Mouse (Mus musculus): Measurements from ENCODE around the gene Abcc10. TPM values are rescaled to one million over a fixed set of nuclear protein-coding genes. Genes with fewer than 3 reads are reported as not detected.

The Abcc10 gene
- polyA plus RNA-seq, 1 experiment from 2014 or later: 6.7 TPM

GRCm38 (mm10) chr17:46285407-46285806, 42.7 kb downstream of the Abcc10 start:
- Histone ChIP-seq H3K4me3 (replicated peaks) (no peak overlapping the region), H3K27me3 (no peaks in the 10 kb centered on the region), H3K4me1 (peaks cover 42% of the 10 kb centered on the region), H3K36me3 (peaks cover 5% of the 10 kb centered on the region), H3K27ac (replicated peaks) (no peak overlapping the region), H3K4me2 (replicated peaks) (no peak overlapping the region), H3K9ac (no peak overlapping the region), H3K9me3 (replicated peaks) (no peaks in the 10 kb centered on the region)
- WGBS: 56% methylated on average over 6 of the region's 6 CpGs
- no peak for ATAC-seq (ENCODE audit: insufficient number of reproducible peaks, low FRiP score, low TSS enrichment, low read depth)

GRCm38 (mm10) chr17:46284653-46285052, 43.5 kb downstream of the Abcc10 start:
- no peak for ATAC-seq (ENCODE audit: insufficient number of reproducible peaks, low FRiP score, low TSS enrichment, low read depth)
- peaks cover 8% of the 10 kb centered on the region for H3K36me3 ChIP-seq
- no peak overlapping the region for H3K4me2 ChIP-seq (replicated peaks)
- H3K4me1 ChIP-seq: peaks cover 44% of the 10 kb centered on the region
- no peaks in the 10 kb centered on the region for H3K27me3 ChIP-seq
- no peak overlapping the region for H3K4me3 ChIP-seq (replicated peaks)
- H3K27ac ChIP-seq (replicated peaks): no peak overlapping the region
- H3K9ac ChIP-seq: no peak overlapping the region
- WGBS: 57% methylated on average over 7 of the region's 7 CpGs
- H3K9me3 ChIP-seq (replicated peaks): no peaks in the 10 kb centered on the region

GRCm38 (mm10) chr17:46283911-46284310, 44.2 kb downstream of the Abcc10 start:
- Histone ChIP-seq H3K9ac (no peak overlapping the region), H3K9me3 (replicated peaks) (no peaks in the 10 kb centered on the region), H3K4me2 (replicated peaks) (no peak overlapping the region), H3K4me3 (replicated peaks) (no peak overlapping the region), H3K27me3 (no peaks in the 10 kb centered on the region), H3K4me1 (peaks cover 47% of the 10 kb centered on the region), H3K36me3 (peaks cover 15% of the 10 kb centered on the region), H3K27ac (replicated peaks) (no peak overlapping the region)
- ATAC-seq (ENCODE audit: insufficient number of reproducible peaks, low FRiP score, low TSS enrichment, low read depth): no peak
- WGBS: 78% methylated on average over 8 of the region's 8 CpGs

- H3K4me1 ChIP-seq: peaks cover 52% of the 10 kb centered on the region
- H3K27me3 ChIP-seq: no peaks in the 10 kb centered on the region
- H3K9ac ChIP-seq: no peak overlapping the region
- WGBS: 20% methylated on average over 9 of the region's 9 CpGs
- H3K4me3 ChIP-seq (replicated peaks): peak overlapping the region; percentile 69
- no peaks in the 10 kb centered on the region for H3K9me3 ChIP-seq (replicated peaks)
- H3K36me3 ChIP-seq: peaks cover 21% of the 10 kb centered on the region
- H3K4me2 ChIP-seq (replicated peaks): peak overlapping the region; percentile 82
- peak; percentile 2; the same call in 1 of the 2 replicates for ATAC-seq (ENCODE audit: insufficient number of reproducible peaks, low FRiP score, low TSS enrichment, low read depth)
- H3K27ac ChIP-seq (replicated peaks): peak overlapping the region; percentile 96
Measured at GRCm38 (mm10) chr17:46283140-46283539, 45.0 kb downstream of the Abcc10 start.

GRCm38 (mm10) chr17:46282483-46283123, 45.5 kb downstream of the Abcc10 start, which contains the start of gene Tjap1:
TSS of gene Tjap1 (minus strand) at chr17:46283026.
- H3K9me3 ChIP-seq (replicated peaks): no peaks in the 10 kb centered on the region
- H3K27ac ChIP-seq (replicated peaks): peak within 1 kb of the TSS; percentile 96
- peak within 1 kb of the TSS; percentile 63 for H3K9ac ChIP-seq
- WGBS: under 1% methylated on average over 34 of the region's 37 CpGs
- peak; percentile 94 for ATAC-seq (ENCODE audit: insufficient number of reproducible peaks, low FRiP score, low TSS enrichment, low read depth)
- peaks cover 50% of the 10 kb centered on the region for H3K4me1 ChIP-seq
- H3K4me2 ChIP-seq (replicated peaks): peak within 1 kb of the TSS; percentile 82
- peak within 1 kb of the TSS; percentile 69 for H3K4me3 ChIP-seq (replicated peaks)
- peaks cover 21% of the 10 kb centered on the region for H3K36me3 ChIP-seq
- H3K27me3 ChIP-seq: no peaks in the 10 kb centered on the region

GRCm38 (mm10) chr17:46278011-46278765, 50.0 kb downstream of the Abcc10 start:
- Histone ChIP-seq H3K4me1 (peaks cover 74% of the 10 kb centered on the region), H3K27me3 (no peaks in the 10 kb centered on the region), H3K27ac (replicated peaks) (peak overlapping the region; percentile 79), H3K4me3 (replicated peaks) (no peak overlapping the region), H3K9ac (no peak overlapping the region), H3K9me3 (replicated peaks) (no peaks in the 10 kb centered on the region), H3K36me3 (peaks cover 24% of the 10 kb centered on the region), H3K4me2 (replicated peaks) (peak overlapping the region; percentile 3)
- 47% methylated on average over 12 of the region's 12 CpGs for WGBS
- ATAC-seq (ENCODE audit: insufficient number of reproducible peaks, low FRiP score, low TSS enrichment, low read depth): no peak; the same call in 1 of the 2 replicates

GRCm38 (mm10) chr17:46277586-46277985, 50.6 kb downstream of the Abcc10 start:
- peaks cover 76% of the 10 kb centered on the region for H3K4me1 ChIP-seq
- WGBS: 13% methylated on average over 4 of the region's 4 CpGs

GRCm38 (mm10) chr17:46275506-46275905, 52.6 kb downstream of the Abcc10 start:
- no peak overlapping the region for H3K4me2 ChIP-seq (replicated peaks)
- no peak overlapping the region for H3K9ac ChIP-seq
- no peak for ATAC-seq (ENCODE audit: insufficient number of reproducible peaks, low FRiP score, low TSS enrichment, low read depth)
- peaks cover 76% of the 10 kb centered on the region for H3K4me1 ChIP-seq
- no peaks in the 10 kb centered on the region for H3K27me3 ChIP-seq
- WGBS: 91% methylated on average over 10 of the region's 10 CpGs
- no peaks in the 10 kb centered on the region for H3K9me3 ChIP-seq (replicated peaks)
- H3K27ac ChIP-seq (replicated peaks): 0 out of 2 replicates have a peak overlapping the region, but pooled peaks have one; percentile 28
- H3K36me3 ChIP-seq: peaks cover 36% of the 10 kb centered on the region
- no peak overlapping the region for H3K4me3 ChIP-seq (replicated peaks)

More at GRCm38 (mm10) chr17:46277586-46277985, 50.6 kb downstream of the Abcc10 start:
- peaks cover 24% of the 10 kb centered on the region for H3K36me3 ChIP-seq
- H3K27me3 ChIP-seq: no peaks in the 10 kb centered on the region
- peak overlapping the region; percentile 79 for H3K27ac ChIP-seq (replicated peaks)
- 0 out of 2 replicates have a peak, but pooled peaks have one; percentile 16 for ATAC-seq (ENCODE audit: insufficient number of reproducible peaks, low FRiP score, low TSS enrichment, low read depth)
- H3K4me3 ChIP-seq (replicated peaks): no peak overlapping the region
- no peak overlapping the region for H3K9ac ChIP-seq
- no peaks in the 10 kb centered on the region for H3K9me3 ChIP-seq (replicated peaks)
- H3K4me2 ChIP-seq (replicated peaks): no peak overlapping the region

GRCm38 (mm10) chr17:46275034-46275433, 53.1 kb downstream of the Abcc10 start:
- no peak overlapping the region for H3K4me3 ChIP-seq (replicated peaks)
- H3K9me3 ChIP-seq (replicated peaks): no peaks in the 10 kb centered on the region
- peaks cover 37% of the 10 kb centered on the region for H3K36me3 ChIP-seq
- no peaks in the 10 kb centered on the region for H3K27me3 ChIP-seq
- H3K4me1 ChIP-seq: peaks cover 78% of the 10 kb centered on the region
- peak overlapping the region; percentile 28; the same call in 1 of the 2 replicates for H3K27ac ChIP-seq (replicated peaks)
- H3K9ac ChIP-seq: no peak overlapping the region
- 0 out of 2 replicates have a peak overlapping the region, but pooled peaks have one; percentile 8 for H3K4me2 ChIP-seq (replicated peaks)
- 57% methylated on average over 6 of the region's 6 CpGs for WGBS
- ATAC-seq (ENCODE audit: insufficient number of reproducible peaks, low FRiP score, low TSS enrichment, low read depth): no peak

- Histone ChIP-seq H3K27ac (replicated peaks) (peak overlapping the region; percentile 86), H3K27me3 (no peaks in the 10 kb centered on the region), H3K9me3 (replicated peaks) (no peaks in the 10 kb centered on the region), H3K9ac (no peak overlapping the region), H3K4me2 (replicated peaks) (0 out of 2 replicates have a peak overlapping the region, but pooled peaks have one; percentile 8), H3K4me3 (replicated peaks) (0 out of 2 replicates have a peak overlapping the region, but pooled peaks have one; percentile 1), H3K36me3 (peaks cover 39% of the 10 kb centered on the region), H3K4me1 (peaks cover 84% of the 10 kb centered on the region)
- 32% methylated on average over 6 of the region's 6 CpGs for WGBS
- ATAC-seq (ENCODE audit: insufficient number of reproducible peaks, low FRiP score, low TSS enrichment, low read depth): no peak
Measured at GRCm38 (mm10) chr17:46274465-46274864, 53.7 kb downstream of the Abcc10 start.

GRCm38 (mm10) chr17:46273803-46274236, 54.3 kb downstream of the Abcc10 start:
- peak; percentile 72 for ATAC-seq (ENCODE audit: insufficient number of reproducible peaks, low FRiP score, low TSS enrichment, low read depth)
- peaks cover 35% of the 10 kb centered on the region for H3K36me3 ChIP-seq
- 0 out of 2 replicates have a peak overlapping the region, but pooled peaks have one; percentile 8 for H3K4me2 ChIP-seq (replicated peaks)
- 0 out of 2 replicates have a peak overlapping the region, but pooled peaks have one; percentile 0 for H3K9ac ChIP-seq
- no peaks in the 10 kb centered on the region for H3K27me3 ChIP-seq
- 4% methylated on average over 1 of the region's 1 CpGs for WGBS
- H3K9me3 ChIP-seq (replicated peaks): no peaks in the 10 kb centered on the region
- H3K4me3 ChIP-seq (replicated peaks): no peak overlapping the region
- peak overlapping the region; percentile 86 for H3K27ac ChIP-seq (replicated peaks)
- peaks cover 85% of the 10 kb centered on the region for H3K4me1 ChIP-seq
